Mouse (Mus musculus) thymus, adult 2 months (tissue): ENCODE data around the gene Cdc42ep1. TPM values are rescaled to one million over a fixed set of nuclear protein-coding genes. Genes with fewer than 3 reads are reported as not detected.

Source experiments
- DNase-seq: peaks from one replicate; pipeline ENCODE4 v3.0.0; 2021
- H3K27ac ChIP-seq: fragments of 200-500 bp; 2 replicates; pipeline ENCODE4 v1.5.1; 2012; ENCODE audit warnings: low read length, control low read depth; ENCODE audit not compliant: control insufficient read depth, insufficient read depth
- H3K27me3 ChIP-seq: fragments of 200-500 bp; 2 replicates; pipeline ENCODE4 v1.6.1; 2012; ENCODE audit warnings: mild to moderate bottlenecking, low read length, moderate library complexity, mixed read lengths; ENCODE audit not compliant: control insufficient read depth, insufficient read depth
- H3K36me3 ChIP-seq: fragments of 200-500 bp; 2 replicates; pipeline ENCODE4 v1.6.1; 2012; ENCODE audit warnings: mild to moderate bottlenecking, low read length, moderate library complexity; ENCODE audit not compliant: control insufficient read depth, insufficient read depth
- H3K4me1 ChIP-seq: fragments of 200-500 bp; replicated peaks from 2 replicates; pipeline ENCODE4 v1.6.1; 2012; ENCODE audit warnings: low read length; ENCODE audit not compliant: control insufficient read depth, insufficient read depth
- H3K4me3 ChIP-seq: fragments of 200-500 bp; 2 replicates; pipeline ENCODE4 v1.5.1; 2012; ENCODE audit warnings: mild to moderate bottlenecking, low read length, control low read depth, moderate library complexity; ENCODE audit not compliant: control insufficient read depth, insufficient read depth
- CTCF ChIP-seq: fragments of 200-500 bp; IDR thresholded peaks from 2 replicates; pipeline ENCODE4 v1.5.1; 2012; ENCODE audit warnings: mild to moderate bottlenecking, control low read depth, low read length, moderate library complexity, borderline replicate concordance; ENCODE audit not compliant: control insufficient read depth, poor library complexity, insufficient read depth; ENCODE audit errors: extremely low read depth
- POLR2A ChIP-seq: fragments of 200-500 bp; IDR thresholded peaks from 2 replicates; pipeline ENCODE4 v1.6.1; 2012; ENCODE audit warnings: mild to moderate bottlenecking, low read length, control low read depth, moderate library complexity; ENCODE audit not compliant: control insufficient read depth, poor library complexity, insufficient read depth; ENCODE audit errors: extremely low read depth
- WGBS: fragments of 180-500 bp; shearing (Covaris S2); methylation state at CpG from one replicate; pipeline ENCODE4 v1.1.7; 2018; 5-methylcytosine and 5-hydroxymethylcytosine counted together
- polyA plus RNA-seq: library from polyadenylated mRNA; depleted of rRNA; stranded (reverse); fragments of >200 nt; gene quantifications from 2 replicates; pipeline ENCODE4 v1.2.3, GENCODE M21; 2012; rRNA removed

Gene Cdc42ep1
- polyA plus RNA-seq, result 8.1 and 12.5 TPM in 2 replicates

DNA sequence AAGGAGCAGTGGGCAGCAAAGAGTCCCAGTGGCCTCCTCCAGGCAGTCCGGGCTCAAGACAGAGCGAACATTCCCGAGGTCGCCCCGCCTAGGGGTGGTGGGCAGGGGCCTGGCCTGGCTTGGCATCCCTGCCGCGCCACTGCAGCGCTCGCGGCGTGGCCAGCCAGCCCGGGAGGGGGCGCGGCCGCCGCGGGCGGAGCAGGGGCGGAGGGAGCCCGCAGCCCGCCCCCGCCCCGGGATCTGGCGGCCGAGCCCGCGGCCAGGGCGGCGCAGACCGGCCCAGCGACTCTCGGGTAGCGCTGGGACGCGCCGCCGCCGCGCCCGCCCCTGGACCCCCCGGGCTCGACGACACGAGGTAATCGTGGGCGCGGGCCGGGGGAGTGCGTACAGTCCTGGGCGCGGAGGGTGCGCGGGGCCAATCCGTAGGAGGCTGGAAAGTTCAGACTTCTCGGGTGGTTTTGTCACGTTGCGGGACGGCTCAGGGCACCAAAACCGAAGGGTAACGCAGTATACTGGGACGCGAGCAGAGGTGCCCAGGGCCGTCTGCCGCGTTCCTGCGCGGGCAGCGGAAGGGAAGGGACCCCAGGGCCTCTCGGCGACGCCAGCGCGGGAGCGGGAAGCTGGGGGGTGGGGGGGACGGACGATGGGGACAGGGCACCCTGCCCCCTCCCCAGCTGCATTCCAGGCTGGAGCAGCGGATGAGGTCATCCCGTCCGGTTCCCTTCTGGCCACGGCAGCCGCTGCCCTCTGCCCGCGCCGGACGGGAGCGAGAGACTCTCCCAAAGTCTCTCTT lies at the start of gene Cdc42ep1:
Gene Cdc42ep1 (plus strand): TSS at position 254 of the 793 bp plus-strand sequence.
- no peak for TF ChIP-seq CTCF
- TF ChIP-seq POLR2A, result no peak
- H3K36me3 ChIP-seq, result no peaks in the 10 kb centered on the region
- no peak for DNase-seq
- H3K4me3 ChIP-seq, result peak within 1 kb of the TSS; percentile 24
- peaks cover 13% of the 10 kb centered on the region for H3K27me3 ChIP-seq
- no peak within 1 kb of the TSS for H3K27ac ChIP-seq
- 2% methylated on average over 85 of the region's 86 CpGs for WGBS
- peaks cover 24% of the 10 kb centered on the region for H3K4me1 ChIP-seq

DNA sequence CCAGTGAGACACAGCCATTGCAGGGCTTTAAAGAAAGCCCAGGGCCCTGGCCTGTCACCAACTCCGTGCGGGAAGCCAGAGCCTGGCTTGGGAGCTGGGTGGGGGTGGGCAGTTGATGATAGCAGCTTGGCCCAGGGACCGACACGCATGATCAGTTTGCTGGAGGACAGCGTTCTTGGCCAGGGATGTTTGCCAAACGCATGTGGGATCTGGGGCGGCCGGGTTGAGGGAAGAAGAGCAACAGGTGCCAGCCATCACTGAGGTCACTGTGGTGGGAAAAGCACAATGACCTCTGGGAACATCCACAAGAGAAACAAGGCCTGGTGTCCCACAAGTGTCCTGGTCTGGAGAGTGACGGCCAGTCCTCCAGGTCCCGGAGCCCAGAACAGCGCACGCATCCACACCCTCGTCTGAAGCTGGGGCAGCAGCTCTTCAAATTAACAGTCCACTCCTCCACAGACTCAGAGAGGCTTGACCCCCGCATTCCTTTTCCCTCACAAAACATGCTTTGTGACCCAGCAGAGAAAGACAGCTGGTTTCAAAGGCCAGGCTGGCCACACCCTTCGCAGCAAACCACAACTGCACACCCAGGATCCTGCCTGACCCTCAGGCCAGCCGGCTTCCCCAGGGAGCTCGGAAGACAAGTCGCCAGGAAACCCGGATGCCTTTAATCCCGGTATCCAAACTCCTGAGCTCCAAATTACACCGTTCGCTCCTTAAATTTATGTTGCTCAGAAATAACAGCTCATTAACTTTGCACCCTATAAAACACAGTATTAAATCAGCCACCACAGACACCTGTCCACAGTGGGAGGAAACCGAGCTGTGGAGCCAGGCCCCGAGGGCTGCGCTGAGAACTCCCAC lies 46.0 kb upstream of the Cdc42ep1 start:
- 69% methylated on average over 25 of the region's 25 CpGs for WGBS
- peaks cover 27% of the 10 kb centered on the region for H3K4me1 ChIP-seq
- H3K36me3 ChIP-seq, result no peaks in the 10 kb centered on the region
- no peak for DNase-seq
- H3K4me3 ChIP-seq, result no peak overlapping the region
- H3K27me3 ChIP-seq, result no peaks in the 10 kb centered on the region
- TF ChIP-seq POLR2A (no peak), CTCF (no peak)
- H3K27ac ChIP-seq, result no peak overlapping the region

DNA sequence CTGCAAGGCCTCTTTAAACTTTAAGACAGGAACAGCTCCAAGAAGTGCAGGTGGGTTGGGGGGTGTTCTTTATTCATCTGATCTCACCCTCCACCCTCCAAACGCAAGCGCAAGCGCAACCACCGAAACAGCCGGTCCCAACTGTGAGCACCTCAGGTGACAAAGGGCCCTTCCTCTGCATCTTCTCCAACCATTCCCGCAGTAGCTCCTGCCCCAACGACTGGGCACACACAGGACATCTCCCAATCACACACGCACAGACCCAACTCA lies 45.4 kb upstream of the Cdc42ep1 start:
- Histone ChIP-seq H3K27me3 (no peaks in the 10 kb centered on the region; the same call in 1 of the 2 replicates), H3K36me3 (no peaks in the 10 kb centered on the region), H3K4me3 (no peak overlapping the region), H3K27ac (no peak overlapping the region), H3K4me1 (peaks cover 31% of the 10 kb centered on the region)
- 30% methylated on average over 8 of the region's 8 CpGs for WGBS
- TF ChIP-seq CTCF, result no peak
- no peak for TF ChIP-seq POLR2A
- DNase-seq, result no peak

DNA sequence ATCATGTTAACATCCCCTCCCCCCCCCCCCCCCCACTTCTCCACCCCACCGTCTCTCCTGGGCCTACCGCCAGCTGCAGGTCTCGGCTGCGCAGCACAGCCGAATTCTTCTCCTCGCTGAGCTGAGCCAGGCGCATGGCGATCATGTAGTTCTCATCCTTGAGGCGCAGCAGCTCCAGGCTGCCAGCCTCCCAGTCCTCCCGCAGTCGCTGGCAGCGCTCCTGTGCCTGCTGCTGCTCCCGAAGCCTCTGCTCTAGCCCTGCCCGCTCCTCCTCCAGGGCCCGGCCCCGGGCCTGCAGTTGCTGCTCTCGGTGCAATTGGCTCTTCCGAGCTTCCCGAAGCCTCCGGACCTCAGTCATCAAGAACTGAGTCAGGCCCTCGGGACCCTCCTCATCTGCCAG lies 43.4 kb upstream of the Cdc42ep1 start:
- H3K4me3 ChIP-seq, result no peak overlapping the region
- WGBS, result 95% methylated on average over 21 of the region's 21 CpGs
- peaks cover 2% of the 10 kb centered on the region; the same call in 1 of the 2 replicates for H3K27me3 ChIP-seq
- H3K4me1 ChIP-seq, result peaks cover 41% of the 10 kb centered on the region
- TF ChIP-seq CTCF (no peak), POLR2A (no peak)
- no peak overlapping the region for H3K27ac ChIP-seq
- DNase-seq, result no peak
- H3K36me3 ChIP-seq, result no peaks in the 10 kb centered on the region

DNA sequence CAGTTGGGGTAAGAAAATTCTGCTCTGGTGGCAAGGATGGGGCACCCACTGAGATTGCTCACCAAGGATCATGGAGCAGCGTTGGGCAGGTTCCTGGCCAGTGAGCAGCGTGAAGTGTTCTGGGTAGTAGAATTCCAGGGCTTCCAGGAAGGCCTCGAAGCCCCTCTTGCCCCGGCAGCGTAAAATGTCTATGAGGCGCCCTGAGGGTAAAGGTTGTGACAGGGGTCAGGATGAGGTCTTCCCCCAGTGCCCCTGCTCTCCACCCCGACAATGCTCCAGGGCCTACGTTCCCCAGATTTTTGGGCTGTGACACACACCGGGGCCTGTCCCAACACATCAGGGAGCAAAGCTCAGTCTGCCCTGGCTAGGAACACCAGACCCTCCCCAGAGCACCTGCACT lies 40.9 kb upstream of the Cdc42ep1 start:
- Histone ChIP-seq H3K27ac (no peak overlapping the region), H3K4me1 (peaks cover 32% of the 10 kb centered on the region), H3K27me3 (peaks cover 2% of the 10 kb centered on the region; the same call in 1 of the 2 replicates), H3K4me3 (no peak overlapping the region), H3K36me3 (no peaks in the 10 kb centered on the region)
- WGBS, result 95% methylated on average over 9 of the region's 9 CpGs
- no peak for DNase-seq
- TF ChIP-seq CTCF, result no peak
- TF ChIP-seq POLR2A, result no peak

DNA sequence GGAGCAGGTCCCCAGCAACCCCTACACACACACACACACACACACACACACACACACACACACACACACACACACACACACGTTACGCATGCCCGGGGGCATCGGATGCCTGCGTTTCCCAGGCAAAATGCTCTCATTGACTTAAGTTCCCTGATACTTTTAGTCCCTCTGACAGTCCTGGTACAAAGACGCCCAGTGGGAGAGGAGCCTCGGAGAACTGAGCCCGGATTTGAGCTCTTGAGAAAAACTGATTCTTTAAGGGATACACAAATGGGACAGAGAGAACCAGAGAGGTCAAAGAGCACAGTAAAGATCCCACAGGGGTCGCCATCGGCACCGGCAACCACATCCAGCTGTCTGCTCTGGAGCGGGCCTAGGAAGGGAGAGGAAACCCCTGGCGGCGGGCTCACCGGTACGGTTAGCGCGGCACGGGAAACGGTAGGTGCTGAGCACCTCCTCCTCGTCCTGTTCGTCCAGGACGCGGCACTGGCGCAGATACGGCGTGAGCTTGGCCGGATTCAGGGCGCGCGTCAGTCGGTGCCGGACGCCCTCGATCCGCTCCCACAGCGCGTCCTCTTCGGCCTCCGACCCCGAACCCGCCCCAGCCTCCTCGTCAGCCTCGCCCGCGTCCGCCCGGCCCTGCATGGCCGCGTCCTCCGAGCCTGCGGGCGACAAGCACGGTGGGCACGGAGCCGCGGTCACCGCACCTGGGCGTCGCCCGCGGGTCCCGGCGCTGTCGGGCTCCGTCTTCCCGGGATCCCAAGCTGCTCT lies 40.3 kb upstream of the Cdc42ep1 start:
- TF ChIP-seq POLR2A, result no peak
- no peak for TF ChIP-seq CTCF
- DNase-seq, result peak; percentile 42
- 6% methylated on average over 67 of the region's 67 CpGs for whole genome bisulfite sequencing
- Histone ChIP-seq H3K27ac (no peak overlapping the region), H3K27me3 (peaks cover 2% of the 10 kb centered on the region; the same call in 1 of the 2 replicates), H3K4me1 (peaks cover 29% of the 10 kb centered on the region), H3K36me3 (no peaks in the 10 kb centered on the region), H3K4me3 (peak overlapping the region; percentile 59)
